Mouse (Mus musculus) small intestine, adult 2 months (tissue): ENCODE measurements around the gene Eid2b.

Experiments used
- CTCF ChIP-seq: fragments of 200-500 bp; IDR thresholded peaks from 2 replicates; pipeline ENCODE4 v1.5.1; 2012; ENCODE audit warnings: low read depth, mild to moderate bottlenecking, control low read depth, inconsistent platforms, low read length, moderate library complexity, mixed read lengths; ENCODE audit not compliant: insufficient replicate concordance, insufficient read length; ENCODE audit errors: extremely low read depth
- POLR2A ChIP-seq: fragments of 200-500 bp; IDR thresholded peaks from 2 replicates; pipeline ENCODE4 v1.6.1; 2012; ENCODE audit warnings: low read depth, mild to moderate bottlenecking, control low read depth, inconsistent platforms, low read length, moderate library complexity

GRCm38 (mm10) chr7:28280630-28281029, 3.1 kb downstream of the Eid2b start:
- TF ChIP-seq CTCF (no peak), POLR2A (no peak)
